Mouse (Mus musculus): ENCODE data around the gene Carns1. TPM values are rescaled to one million over a fixed set of nuclear protein-coding genes. Genes with fewer than 3 reads are reported as not detected.

Carns1 gene
- total RNA-seq, 2 experiments from 2014 or later = 36.1 to 43.3 TPM

DNA sequence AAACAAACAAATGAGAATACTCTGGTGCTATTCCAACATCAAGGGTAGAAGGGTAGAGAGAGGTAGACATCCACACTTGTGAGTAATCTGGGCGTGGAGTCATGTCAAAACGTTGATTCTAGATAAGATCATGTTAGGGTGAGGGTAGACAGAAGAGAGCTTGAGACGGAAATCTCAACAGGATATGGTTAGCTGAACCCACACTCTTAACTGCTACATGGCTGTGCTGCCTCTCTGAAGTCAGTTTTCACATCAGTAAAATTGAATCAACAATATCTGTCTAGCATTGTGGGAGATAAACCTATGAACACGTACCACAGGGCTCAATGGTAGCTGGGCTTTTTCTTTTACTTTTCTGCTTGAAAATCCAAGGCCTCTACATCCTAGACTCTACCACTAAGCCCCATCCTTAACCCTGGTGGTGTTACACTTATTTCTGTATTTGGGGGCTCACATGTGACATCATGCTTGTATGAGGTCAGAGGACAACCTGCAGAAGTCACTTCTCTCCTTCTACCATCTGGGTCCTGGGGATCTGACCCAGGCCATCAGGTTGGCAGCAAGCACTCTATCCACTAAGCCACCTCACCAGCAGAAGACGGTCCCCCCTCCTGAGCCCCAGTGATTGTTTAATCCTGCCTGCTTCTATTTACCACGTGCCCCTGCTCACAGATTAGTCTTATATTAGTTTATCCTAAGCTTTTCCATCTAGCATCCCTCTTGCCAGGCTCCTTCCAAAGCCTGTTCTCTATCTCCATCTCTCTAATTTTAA is 55.4 kb downstream of the Carns1 start:
- no peak for DNase-seq
- intact Hi-C loops (cut with DNase I) = no loop called here

DNA sequence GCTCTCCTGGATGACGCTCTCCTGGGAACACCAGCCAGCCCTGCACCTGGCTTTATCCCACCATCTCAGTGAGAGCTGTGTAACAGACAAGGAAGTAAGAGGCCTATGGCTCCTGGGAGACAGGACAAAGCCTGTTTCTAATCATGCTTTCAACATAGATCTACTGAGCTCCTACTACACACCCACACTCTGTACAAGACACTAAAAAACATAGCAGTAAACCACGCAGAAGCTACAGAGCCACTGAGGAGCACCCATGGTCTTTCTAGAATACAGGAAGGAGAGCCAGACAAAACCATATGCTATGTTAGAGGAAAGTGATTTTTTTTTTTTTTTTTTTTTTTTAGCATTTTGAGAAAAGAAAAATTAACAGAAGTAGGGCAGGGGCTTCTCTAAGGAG is 56.9 kb downstream of the Carns1 start:
- intact Hi-C loops (cut with DNase I) = no loop called here

DNA sequence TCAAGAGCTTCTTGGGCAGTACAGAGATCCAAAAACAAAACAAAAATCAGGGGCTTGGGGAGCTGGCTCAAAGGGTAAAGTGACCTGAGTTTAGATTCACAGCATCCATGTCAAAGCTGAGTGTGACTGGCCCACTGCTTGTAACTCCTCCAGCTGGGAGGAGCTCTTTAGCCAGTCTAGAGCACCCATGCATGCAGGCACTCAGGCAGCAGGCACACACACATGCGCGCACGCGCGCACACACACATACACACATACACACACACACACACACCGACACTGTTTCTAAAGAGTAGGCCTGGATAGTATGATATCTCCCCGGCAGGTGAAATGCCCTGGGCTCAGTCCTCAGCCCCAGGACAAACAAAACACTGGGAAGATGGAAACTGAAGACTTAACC is 58.3 kb downstream of the Carns1 start:
- intact Hi-C loops (cut with DNase I) = no loop called here
- DNase-seq = no peak

More for the DNA sequence above, 56.9 kb downstream of the Carns1 start:
- no peak for DNase-seq

DNA sequence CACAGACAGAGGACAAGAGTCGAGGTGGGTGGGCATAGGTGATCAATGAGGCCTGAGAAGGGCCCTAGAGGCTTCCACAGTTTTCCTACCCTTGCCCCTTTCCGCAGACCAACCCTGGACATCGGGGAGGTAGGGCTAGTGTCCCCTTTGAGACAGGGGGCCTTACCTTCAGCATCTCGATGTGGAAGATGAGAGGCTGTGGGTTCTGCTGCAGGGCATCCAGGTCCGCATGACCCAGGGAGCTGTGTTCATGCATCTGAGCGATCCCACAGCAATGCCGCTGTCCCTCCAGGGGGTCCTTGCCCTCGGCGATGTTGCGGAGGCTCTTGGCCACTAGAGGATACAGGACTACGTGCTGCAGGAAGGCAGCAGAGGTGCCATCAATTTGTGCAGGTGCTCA is 59.5 kb downstream of the Carns1 start:
- intact Hi-C loops (cut with DNase I) = no loop called here
- no peak for DNase-seq

DNA sequence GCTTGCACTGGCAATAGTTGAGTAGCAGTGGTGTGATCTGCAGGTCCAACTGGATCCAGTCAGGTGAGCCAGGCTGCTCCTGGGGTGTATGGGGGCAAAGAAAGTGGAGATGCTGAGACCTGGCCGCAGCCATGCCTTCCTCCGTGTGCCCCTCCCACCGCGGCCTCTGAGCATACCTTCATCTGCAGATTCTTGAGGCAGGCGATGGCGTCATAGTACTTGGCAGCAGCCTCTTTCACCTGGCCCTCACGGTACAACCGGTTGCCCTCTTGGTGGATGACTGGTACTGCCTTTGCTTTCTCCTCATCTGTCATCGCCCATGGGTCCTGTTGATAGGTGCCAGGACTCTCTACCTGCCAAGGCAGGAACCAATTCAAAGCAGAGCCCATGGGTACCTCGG is 60.1 kb downstream of the Carns1 start:
- no peak for DNase-seq
- intact Hi-C loops (cut with DNase I) = no loop called here

DNA sequence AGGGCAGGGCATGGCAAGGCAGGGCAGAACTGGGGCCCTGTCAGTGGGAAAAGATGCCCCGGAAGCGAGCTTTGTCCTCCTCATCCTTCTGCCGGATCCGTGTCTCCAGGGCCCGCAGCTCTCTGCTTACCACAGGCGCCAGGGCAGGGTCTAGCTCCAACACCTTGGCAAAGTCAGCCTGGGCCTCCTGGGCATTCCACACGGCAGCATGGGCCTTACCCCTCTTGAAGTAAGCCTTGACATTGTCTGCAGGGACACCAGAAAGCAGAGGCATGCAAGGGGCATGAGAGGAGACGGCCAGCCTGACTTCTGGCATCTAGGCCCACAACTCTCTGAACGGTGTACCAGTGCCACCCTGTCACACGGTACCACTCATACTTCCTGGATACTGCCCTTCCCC is 60.7 kb downstream of the Carns1 start:
- intact Hi-C loops (cut with DNase I) = no loop called here
- DNase-seq = no peak

Small RNAs within 50 kb of the gene (microRNA-seq; reads per million reads assigned to microRNA genes)
- gene Gm26115 = 0 reads per million in 2 experiments

Other genes with a start within 250 kb of the Carns1 start
- gene Aldh3b1, start 245.7 kb downstream of the Carns1 start, total RNA-seq (2021) = 1 to 10 TPM; 2.6 to 3.2 TPM
- gene Unc93b1, start 240.3 kb downstream of the Carns1 start, total RNA-seq (2021) = 10 to 100 TPM; 21.7 to 21.9 TPM
- gene Aldh3b3, start 216.8 kb downstream of the Carns1 start, total RNA-seq (2021) = under 1 TPM; 0.12 to 0.31 TPM
- gene Aldh3b2, start 203.2 kb downstream of the Carns1 start, total RNA-seq (2021) = under 1 TPM; 0.57 to 0.59 TPM
- gene Acy3, start 188.9 kb downstream of the Carns1 start, total RNA-seq (2021) = 10 to 100 TPM; 11.7 to 15.2 TPM
- gene Tbx10, start 182.7 kb downstream of the Carns1 start, total RNA-seq (2021) = not detected
- gene Nudt8, start 174.9 kb downstream of the Carns1 start, total RNA-seq (2021) = 10 to 100 TPM; 66.8 to 69.4 TPM
- gene Gm49405, start 174.9 kb downstream of the Carns1 start, total RNA-seq (2021) = 1 to 10 TPM; 2.0 to 2.6 TPM
- 10 to 100 TPM; 73.8 to 83.6 TPM for gene Doc2g, start 172.2 kb downstream of the Carns1 start, total RNA-seq (2021)
- gene Ndufv1, start 162.7 kb downstream of the Carns1 start, total RNA-seq (2021) = 1,000 to 10,000 TPM; 1,061 to 1,067 TPM
- 100 to 1,000 TPM; 257 to 271 TPM for gene Gstp1, start 137.5 kb downstream of the Carns1 start, total RNA-seq (2021)
- gene Gstp2, start 129.5 kb downstream of the Carns1 start, total RNA-seq (2021) = 10 to 100 TPM; 80.8 to 90.7 TPM
- gene Gstp3, start 115.9 kb downstream of the Carns1 start, total RNA-seq (2021) = not detected
- gene Cabp2, start 93.9 kb downstream of the Carns1 start, total RNA-seq (2021) = not detected
- 10 to 100 TPM; 24.2 to 27.5 TPM for gene Cdk2ap2, start 78.3 kb downstream of the Carns1 start, total RNA-seq (2021)
- gene Pitpnm1, start 75.5 kb downstream of the Carns1 start, total RNA-seq (2021) = 10 to 100 TPM; 25.0 to 26.4 TPM
- 10 to 100 TPM; 47.0 to 60.6 TPM for gene Aip, start 49.6 kb downstream of the Carns1 start, total RNA-seq (2021)
- not detected for gene Gpr152, start 35.7 kb downstream of the Carns1 start, total RNA-seq (2021)
- gene Cabp4, start 31.4 kb downstream of the Carns1 start, total RNA-seq (2021) = not detected
- 10 to 100 TPM; 61.9 to 70.9 TPM for gene Coro1b, start 26.9 kb downstream of the Carns1 start, total RNA-seq (2021)
- gene Ptprcap, start 21.9 kb downstream of the Carns1 start, total RNA-seq (2021) = 1 to 10 TPM; 3.2 to 6.7 TPM
- 10 to 100 TPM; 21.6 to 23.6 TPM for gene Rps6kb2, start 12.1 kb downstream of the Carns1 start, total RNA-seq (2021)
- gene Tbc1d10c, start 15.8 kb upstream of the Carns1 start, total RNA-seq (2021) = 1 to 10 TPM; 4.0 to 7.5 TPM
- 100 to 1,000 TPM; 368 to 404 TPM for gene Ppp1ca, start 16.6 kb upstream of the Carns1 start, total RNA-seq (2021)
- 1 to 10 TPM; 4.7 to 5.0 TPM for gene Rad9a, start 26.2 kb upstream of the Carns1 start, total RNA-seq (2021)
- 1 to 10 TPM; 1.6 to 2.0 TPM for gene Clcf1, start 38.8 kb upstream of the Carns1 start, total RNA-seq (2021)
- not detected for gene AC109138.7, start 38.9 kb upstream of the Carns1 start, total RNA-seq (2021)
- gene Pold4, start 56.4 kb upstream of the Carns1 start, total RNA-seq (2021) = 10 to 100 TPM in 1 of 2 experiments, 1 to 10 TPM in 1; 9.5 to 10.8 TPM
- 1 to 10 TPM; 7.2 to 9.9 TPM for gene Ssh3, start 93.7 kb upstream of the Carns1 start, total RNA-seq (2021)
- 1 to 10 TPM; 1.0 to 1.4 TPM for gene Ankrd13d, start 107.7 kb upstream of the Carns1 start, total RNA-seq (2021)
- gene Grk2, start 130.7 kb upstream of the Carns1 start, total RNA-seq (2021) = 10 to 100 TPM; 54.1 to 59.4 TPM
- 10 to 100 TPM; 47.6 to 49.5 TPM for gene Kdm2a, start 222.8 kb upstream of the Carns1 start, total RNA-seq (2021)